Mouse (Mus musculus): ENCODE results near the gene Entpd2. TPM values are rescaled to one million over a fixed set of nuclear protein-coding genes. Genes with fewer than 3 reads are reported as not detected.

Entpd2 gene
- polyA plus RNA-seq, 1 experiment = 5.0 TPM

DNA sequence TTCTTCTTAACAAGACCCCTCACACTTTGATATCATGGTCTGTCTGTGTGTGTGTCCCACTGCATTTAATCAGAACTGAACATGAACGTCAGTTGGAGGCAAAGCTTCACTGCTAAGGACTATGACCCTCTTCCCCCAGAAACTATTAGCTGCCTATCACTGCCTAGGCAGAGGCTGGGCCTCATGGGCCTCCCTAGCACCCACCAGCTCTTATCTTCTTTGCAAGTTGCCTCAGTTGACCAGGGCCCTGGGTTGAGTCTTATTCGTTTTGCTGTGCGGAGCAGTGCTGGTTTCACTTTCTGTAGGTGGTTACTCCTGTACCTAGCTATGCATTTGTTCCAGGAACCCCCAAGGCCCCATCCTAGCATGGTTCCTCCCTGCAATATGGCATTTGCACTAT, 25.7 kb upstream of the Entpd2 start:
- no peaks in the 10 kb centered on the region for H3K36me3 ChIP-seq (ENCODE audit: control insufficient read depth, insufficient read depth, low read length)
- TF ChIP-seq CTCF (IDR thresholded peaks at IDR 0.05; ENCODE audit: extremely low read depth, insufficient read depth, insufficient read length, insufficient replicate concordance) = no peak
- no peak for TF ChIP-seq POLR2A (IDR thresholded peaks at IDR 0.05; ENCODE audit: low read depth, low read length)
- no peak for DNase-seq (ENCODE audit: low read depth in 1 of 2, low spot score in 2 of 2)
- H3K27ac ChIP-seq (ENCODE audit: insufficient read depth, low read length) = no peak overlapping the region
- H3K27me3 ChIP-seq (ENCODE audit: control insufficient read depth, insufficient read depth, low read length) = no peaks in the 10 kb centered on the region
- 81% methylated on average over 3 of the region's 3 CpGs for WGBS
- H3K4me3 ChIP-seq (ENCODE audit: extremely low read depth, insufficient read depth, insufficient read length) = no peak overlapping the region
- H3K4me1 ChIP-seq (ENCODE audit: control insufficient read depth, insufficient read depth, insufficient read length) = peaks cover 8% of the 10 kb centered on the region

DNA sequence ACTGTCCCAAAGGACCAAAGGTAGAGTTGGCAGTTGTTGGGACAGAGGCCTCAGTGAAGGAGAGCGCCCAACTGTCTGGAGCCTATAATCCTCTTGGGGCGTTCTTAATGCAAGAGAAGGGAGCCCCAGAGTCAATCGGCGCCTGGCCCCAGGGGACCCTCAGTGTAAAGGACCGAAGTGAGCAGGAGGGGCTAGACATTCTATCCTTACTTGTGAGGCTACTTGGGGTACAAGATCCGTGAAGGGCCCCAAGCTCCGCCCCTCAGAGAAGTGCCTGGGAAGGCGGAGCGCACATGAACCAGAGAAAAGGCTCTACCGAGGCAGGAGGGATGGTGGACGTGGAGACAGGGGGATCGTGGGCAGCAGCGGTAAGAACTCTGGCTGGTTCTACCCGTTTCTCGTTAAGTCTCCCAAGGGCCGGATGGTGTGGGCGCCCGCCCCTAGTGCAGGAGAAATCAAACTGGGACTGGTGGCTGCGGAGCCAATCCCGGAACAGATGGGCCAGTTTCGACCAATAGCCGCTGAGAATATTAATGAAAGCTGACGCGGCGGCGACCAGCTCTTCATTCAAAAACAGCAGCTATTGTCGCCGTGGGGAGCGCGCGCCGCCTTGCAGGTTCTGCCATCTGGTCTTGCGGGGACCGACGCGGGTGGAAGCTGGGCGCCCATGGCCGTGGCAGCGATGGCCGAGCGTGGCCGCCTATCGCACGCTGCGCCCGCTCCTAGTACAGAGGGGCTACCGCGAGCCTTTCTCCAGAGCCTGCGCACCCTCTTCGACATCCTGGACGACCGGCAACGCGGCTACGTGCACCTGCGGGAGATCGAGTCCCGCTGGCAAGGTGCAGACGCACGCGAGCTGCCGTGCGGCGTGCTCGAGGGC, 23.7 kb upstream of the Entpd2 start, which contains the start of gene Sapcd2:
TSS of gene Sapcd2 (plus strand) at position 558 of the 880 bp plus-strand sequence.
- H3K27ac ChIP-seq (ENCODE audit: insufficient read depth, low read length) = peak within 1 kb of the TSS; percentile 56
- 2% methylated on average over 65 of the region's 65 CpGs for WGBS
- peak within 1 kb of the TSS; percentile 67 for H3K4me3 ChIP-seq (ENCODE audit: extremely low read depth, insufficient read depth, insufficient read length)
- H3K27me3 ChIP-seq (ENCODE audit: control insufficient read depth, insufficient read depth, low read length) = no peaks in the 10 kb centered on the region
- H3K36me3 ChIP-seq (ENCODE audit: control insufficient read depth, insufficient read depth, low read length) = no peaks in the 10 kb centered on the region
- no peak for TF ChIP-seq CTCF (IDR thresholded peaks at IDR 0.05; ENCODE audit: extremely low read depth, insufficient read depth, insufficient read length, insufficient replicate concordance)
- TF ChIP-seq POLR2A (IDR thresholded peaks at IDR 0.05; ENCODE audit: low read depth, low read length) = no peak
- peak; percentile 72 to 83 for DNase-seq (ENCODE audit: low read depth in 1 of 2, low spot score in 2 of 2)
- H3K4me1 ChIP-seq (ENCODE audit: control insufficient read depth, insufficient read depth, insufficient read length) = peaks cover 8% of the 10 kb centered on the region

DNA sequence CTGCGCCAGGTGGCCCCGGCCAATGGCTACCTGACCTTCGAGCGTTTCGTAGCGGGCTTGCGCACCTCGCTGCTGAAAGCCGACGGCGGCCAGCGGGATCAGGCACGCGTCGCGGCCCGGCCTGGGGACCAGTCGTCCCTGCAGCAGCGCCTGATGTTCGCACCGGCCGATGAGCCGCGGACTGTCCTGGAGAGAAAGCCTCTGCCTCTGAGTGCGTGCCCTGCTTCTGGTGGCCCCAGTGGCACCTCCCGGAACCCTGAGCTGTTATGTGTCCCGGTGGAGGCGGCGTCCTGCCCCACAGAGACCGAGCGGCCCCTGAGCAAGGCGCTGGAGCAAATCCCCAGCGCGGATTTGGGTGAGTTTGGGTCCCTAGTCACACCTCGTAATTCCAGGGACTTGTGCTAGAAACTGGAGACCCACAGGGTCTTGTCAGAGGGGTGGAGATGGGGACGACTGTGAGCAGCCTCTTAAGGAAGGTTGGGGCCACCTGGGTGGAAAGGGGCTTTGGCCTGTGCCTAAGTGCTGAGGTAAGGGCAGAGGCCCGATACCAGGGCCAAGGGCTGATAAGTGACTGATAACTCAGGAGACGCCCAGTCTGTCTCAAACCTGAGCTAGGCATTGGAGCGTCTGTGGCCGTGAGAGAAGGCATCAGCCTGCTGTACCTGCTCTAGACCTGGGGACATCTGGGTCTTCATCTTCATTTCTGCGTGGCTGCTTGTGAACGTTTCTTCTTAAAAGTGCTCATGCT, 22.9 kb upstream of the Entpd2 start:
- Histone ChIP-seq H3K4me1 (ENCODE audit: control insufficient read depth, insufficient read depth, insufficient read length) (peaks cover 8% of the 10 kb centered on the region), H3K27me3 (ENCODE audit: control insufficient read depth, insufficient read depth, low read length) (no peaks in the 10 kb centered on the region), H3K4me3 (ENCODE audit: extremely low read depth, insufficient read depth, insufficient read length) (peak overlapping the region; percentile 67), H3K36me3 (ENCODE audit: control insufficient read depth, insufficient read depth, low read length) (no peaks in the 10 kb centered on the region), H3K27ac (ENCODE audit: insufficient read depth, low read length) (no peak overlapping the region)
- DNase-seq (ENCODE audit: low read depth in 1 of 2, low spot score in 2 of 2) = no peak
- TF ChIP-seq CTCF (IDR thresholded peaks at IDR 0.05; ENCODE audit: extremely low read depth, insufficient read depth, insufficient read length, insufficient replicate concordance) (no peak), POLR2A (IDR thresholded peaks at IDR 0.05; ENCODE audit: low read depth, low read length) (no peak)
- WGBS = 5% methylated on average over 42 of the region's 42 CpGs

DNA sequence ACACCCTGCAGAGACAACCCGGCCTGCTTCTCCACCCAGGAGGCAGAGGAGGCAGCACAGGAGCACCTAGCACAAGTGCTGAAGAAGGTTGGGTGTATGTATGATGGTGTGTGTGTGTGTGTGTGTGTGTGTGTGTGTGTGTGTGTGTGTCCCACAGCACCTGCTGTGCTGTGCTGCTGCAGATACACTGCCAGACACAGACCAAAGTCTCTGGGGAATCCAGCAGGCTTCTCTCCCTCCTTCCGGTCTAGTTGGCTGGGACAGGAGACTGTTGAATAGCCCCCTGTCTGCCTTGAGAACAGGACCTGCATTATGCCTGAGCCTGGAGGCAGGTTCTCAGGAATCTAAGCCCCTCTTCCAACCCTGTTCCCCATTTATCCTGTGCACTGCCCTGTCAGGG, 22.2 kb upstream of the Entpd2 start:
- Histone ChIP-seq H3K4me3 (ENCODE audit: extremely low read depth, insufficient read depth, insufficient read length) (no peak overlapping the region), H3K36me3 (ENCODE audit: control insufficient read depth, insufficient read depth, low read length) (no peaks in the 10 kb centered on the region), H3K27me3 (ENCODE audit: control insufficient read depth, insufficient read depth, low read length) (no peaks in the 10 kb centered on the region), H3K27ac (ENCODE audit: insufficient read depth, low read length) (no peak overlapping the region), H3K4me1 (ENCODE audit: control insufficient read depth, insufficient read depth, insufficient read length) (peaks cover 8% of the 10 kb centered on the region)
- no peak for TF ChIP-seq POLR2A (IDR thresholded peaks at IDR 0.05; ENCODE audit: low read depth, low read length)
- TF ChIP-seq CTCF (IDR thresholded peaks at IDR 0.05; ENCODE audit: extremely low read depth, insufficient read depth, insufficient read length, insufficient replicate concordance) = no peak
- DNase-seq (ENCODE audit: low read depth in 1 of 2, low spot score in 2 of 2) = no peak
- WGBS = 11% methylated on average over 2 of the region's 2 CpGs

DNA sequence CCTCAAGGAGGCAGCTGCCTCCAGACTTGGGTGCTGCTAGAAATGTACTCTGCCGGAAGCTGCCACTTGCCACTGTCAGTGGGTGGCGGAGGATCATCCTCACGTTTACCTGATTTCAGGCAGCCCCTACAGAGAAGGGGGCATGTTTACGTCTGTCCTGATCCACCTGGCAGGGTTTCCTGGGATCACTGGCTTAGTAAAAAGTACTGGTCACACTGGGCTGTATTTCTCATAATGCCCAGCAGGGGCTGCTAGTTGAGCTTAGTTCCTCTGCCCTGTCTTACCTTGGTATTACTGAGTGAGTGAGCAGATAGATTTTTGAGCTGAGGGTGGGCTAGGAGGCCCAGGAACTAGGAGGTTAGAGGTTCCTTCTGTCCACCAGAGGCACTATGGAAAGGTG, 19.1 kb upstream of the Entpd2 start:
- no peaks in the 10 kb centered on the region for H3K27me3 ChIP-seq (ENCODE audit: control insufficient read depth, insufficient read depth, low read length)
- peak; percentile 19 to 33 for DNase-seq (ENCODE audit: low read depth in 1 of 2, low spot score in 2 of 2)
- 75% methylated on average over 4 of the region's 4 CpGs for WGBS
- H3K4me1 ChIP-seq (ENCODE audit: control insufficient read depth, insufficient read depth, insufficient read length) = peaks cover 7% of the 10 kb centered on the region
- H3K4me3 ChIP-seq (ENCODE audit: extremely low read depth, insufficient read depth, insufficient read length) = no peak overlapping the region
- no peaks in the 10 kb centered on the region for H3K36me3 ChIP-seq (ENCODE audit: control insufficient read depth, insufficient read depth, low read length)
- TF ChIP-seq POLR2A (IDR thresholded peaks at IDR 0.05; ENCODE audit: low read depth, low read length) (no peak), CTCF (IDR thresholded peaks at IDR 0.05; ENCODE audit: extremely low read depth, insufficient read depth, insufficient read length, insufficient replicate concordance) (peak; percentile 44; the same call in 1 of the 2 replicates)
- no peak overlapping the region for H3K27ac ChIP-seq (ENCODE audit: insufficient read depth, low read length)

DNA sequence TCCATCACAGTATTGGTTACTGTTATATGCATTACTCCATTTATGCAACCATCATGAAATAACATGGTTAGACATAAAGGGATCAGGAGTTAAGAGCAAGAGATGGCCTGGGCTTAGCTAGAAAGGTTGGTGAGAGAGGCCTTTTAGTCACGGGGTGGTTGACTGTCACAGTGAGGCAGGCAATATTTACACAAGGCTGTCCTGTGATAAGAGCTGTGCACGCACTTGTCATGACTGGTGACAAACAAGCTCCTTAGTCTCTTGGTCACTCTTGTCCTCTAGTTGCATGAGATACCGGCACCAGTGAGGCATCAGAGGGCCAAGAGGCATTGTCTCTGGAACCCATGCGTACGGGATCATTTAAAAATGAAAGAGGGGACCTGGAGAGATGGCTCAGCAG, 11.2 kb upstream of the Entpd2 start:
- no peaks in the 10 kb centered on the region for H3K36me3 ChIP-seq (ENCODE audit: control insufficient read depth, insufficient read depth, low read length)
- H3K27ac ChIP-seq (ENCODE audit: insufficient read depth, low read length) = no peak overlapping the region
- H3K4me3 ChIP-seq (ENCODE audit: extremely low read depth, insufficient read depth, insufficient read length) = no peak overlapping the region
- 78% methylated on average over 5 of the region's 5 CpGs for WGBS
- no peak for TF ChIP-seq CTCF (IDR thresholded peaks at IDR 0.05; ENCODE audit: extremely low read depth, insufficient read depth, insufficient read length, insufficient replicate concordance)
- TF ChIP-seq POLR2A (IDR thresholded peaks at IDR 0.05; ENCODE audit: low read depth, low read length) = no peak
- H3K4me1 ChIP-seq (ENCODE audit: control insufficient read depth, insufficient read depth, insufficient read length) = no peaks in the 10 kb centered on the region
- H3K27me3 ChIP-seq (ENCODE audit: control insufficient read depth, insufficient read depth, low read length) = no peaks in the 10 kb centered on the region
- DNase-seq (ENCODE audit: low read depth in 1 of 2, low spot score in 2 of 2) = no peak

All from spleen, adult 2 months (tissue).